Mouse (Mus musculus): ENCODE data around the gene Tle3.

Tle3 gene

GRCm38 (mm10) chr9:61433206-61433605, 61.0 kb downstream of the Tle3 start:
- no peak for DNase-seq (ENCODE audit: extremely low read depth, low read depth)

GRCm38 (mm10) chr9:61434062-61434461, 61.9 kb downstream of the Tle3 start:
- no peak for DNase-seq (ENCODE audit: extremely low read depth, low read depth)

- DNase-seq (ENCODE audit: extremely low read depth, low read depth): no peak
Measured at GRCm38 (mm10) chr9:61435191-61435989, 63.2 kb downstream of the Tle3 start.

GRCm38 (mm10) chr9:61436104-61436503, 63.9 kb downstream of the Tle3 start:
- no peak for DNase-seq (ENCODE audit: extremely low read depth, low read depth)

GRCm38 (mm10) chr9:61436761-61437160, 64.6 kb downstream of the Tle3 start:
- DNase-seq (ENCODE audit: extremely low read depth, low read depth): no peak

GRCm38 (mm10) chr9:61439092-61439491, 66.9 kb downstream of the Tle3 start:
- no peak for DNase-seq (ENCODE audit: extremely low read depth, low read depth)

- no peak for DNase-seq (ENCODE audit: extremely low read depth, low read depth)
Measured at GRCm38 (mm10) chr9:61439979-61440378, 67.8 kb downstream of the Tle3 start.

GRCm38 (mm10) chr9:61441206-61441913, 69.2 kb downstream of the Tle3 start:
- DNase-seq (ENCODE audit: extremely low read depth, low read depth): no peak

- no peak for DNase-seq (ENCODE audit: extremely low read depth, low read depth)
Measured at GRCm38 (mm10) chr9:61442951-61443630, 70.9 kb downstream of the Tle3 start.

GRCm38 (mm10) chr9:61445151-61445550, 73.0 kb downstream of the Tle3 start:
- DNase-seq (ENCODE audit: extremely low read depth, low read depth): no peak

- DNase-seq (ENCODE audit: extremely low read depth, low read depth): no peak
Measured at GRCm38 (mm10) chr9:61445711-61446222, 73.6 kb downstream of the Tle3 start.

GRCm38 (mm10) chr9:61446965-61447364, 74.8 kb downstream of the Tle3 start:
- DNase-seq (ENCODE audit: extremely low read depth, low read depth): no peak

- DNase-seq (ENCODE audit: extremely low read depth, low read depth): no peak
Measured at GRCm38 (mm10) chr9:61449363-61449904, 77.3 kb downstream of the Tle3 start.

- no peak for DNase-seq (ENCODE audit: extremely low read depth, low read depth)
Measured at GRCm38 (mm10) chr9:61452081-61452480, 79.9 kb downstream of the Tle3 start.

- no peak for DNase-seq (ENCODE audit: extremely low read depth, low read depth)
Measured at GRCm38 (mm10) chr9:61455861-61456261, 83.7 kb downstream of the Tle3 start.

GRCm38 (mm10) chr9:61456441-61457161, 84.4 kb downstream of the Tle3 start:
- no peak for DNase-seq (ENCODE audit: extremely low read depth, low read depth)

- no peak for DNase-seq (ENCODE audit: extremely low read depth, low read depth)
Measured at GRCm38 (mm10) chr9:61457162-61457523, 85.0 kb downstream of the Tle3 start.

- no peak for DNase-seq (ENCODE audit: extremely low read depth, low read depth)
Measured at GRCm38 (mm10) chr9:61461859-61462258, 89.7 kb downstream of the Tle3 start.

- DNase-seq (ENCODE audit: extremely low read depth, low read depth): no peak
Measured at GRCm38 (mm10) chr9:61467436-61467835, 95.3 kb downstream of the Tle3 start.
